Mouse (Mus musculus): Measurements from ENCODE around the gene Tbk1. TPM values are rescaled to one million over a fixed set of nuclear protein-coding genes. Genes with fewer than 3 reads are reported as not detected.

The Tbk1 gene
- polyA plus RNA-seq, 1 experiment from 2014 or later = 32.6 TPM

DNA sequence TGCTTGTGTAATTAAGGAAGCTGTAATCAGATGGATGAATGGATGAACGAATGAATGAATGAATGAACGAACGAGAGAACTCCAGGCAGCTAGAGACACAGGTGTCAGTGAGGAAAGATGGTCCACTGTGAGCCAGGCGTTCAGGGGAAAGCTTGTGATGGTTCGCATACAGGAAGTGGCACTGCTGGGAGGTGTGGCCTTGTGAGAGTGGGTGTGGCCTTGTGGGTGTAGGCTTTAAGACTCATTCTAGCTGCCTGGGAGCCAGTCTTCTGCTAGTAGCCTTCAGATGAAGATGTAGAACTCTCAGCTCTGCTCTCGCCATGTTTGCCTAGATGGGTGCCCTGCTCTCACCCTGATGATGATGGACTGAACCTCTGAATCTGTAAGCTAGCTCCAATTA lies 59.5 kb downstream of the Tbk1 start:
- Histone ChIP-seq H3K27ac (replicated peaks) (no peak overlapping the region), H3K9me3 (replicated peaks) (no peaks in the 10 kb centered on the region), H3K27me3 (ENCODE audit: low read depth, poor library complexity, severe bottlenecking) (peaks cover 4% of the 10 kb centered on the region; the same call in 1 of the 2 replicates), H3K4me3 (no peak overlapping the region), H3K4me1 (peaks cover 4% of the 10 kb centered on the region; the same call in 1 of the 2 replicates), H3K36me3 (no peaks in the 10 kb centered on the region)
- 90% methylated on average over 6 of the region's 6 CpGs for WGBS
- DNase-seq (ENCODE audit: low spot score) = no peak

DNA sequence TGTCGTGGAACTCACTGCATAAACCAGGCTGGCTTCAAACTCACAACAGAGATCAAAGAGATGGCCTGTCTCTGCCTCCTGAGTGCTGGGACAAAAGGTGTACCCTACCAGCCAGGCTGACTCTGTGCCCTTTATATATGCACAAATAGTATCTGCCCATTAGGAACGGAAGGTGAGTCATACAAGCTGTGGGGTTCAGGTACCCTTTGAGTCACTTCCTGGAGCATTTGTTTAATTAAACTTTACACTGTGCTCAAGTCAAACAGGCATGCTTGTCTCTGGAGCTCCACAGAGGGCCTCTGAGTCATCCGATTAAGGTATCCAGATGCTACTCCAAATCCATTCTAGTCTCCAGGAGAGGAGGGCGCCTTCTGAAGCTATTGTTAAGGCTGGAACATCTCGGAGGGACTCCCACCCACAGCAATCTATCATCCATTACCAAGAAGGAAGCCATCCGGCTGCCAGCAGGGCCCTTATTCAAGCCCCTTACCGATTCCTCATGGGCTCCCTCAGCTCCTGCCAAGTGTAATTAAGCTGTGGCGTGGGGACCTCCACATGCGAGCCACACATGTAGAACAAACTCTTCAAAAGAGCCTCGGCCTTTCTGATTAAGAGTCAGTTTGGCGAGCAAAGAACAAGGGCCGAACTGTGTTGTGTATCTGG lies 65.5 kb downstream of the Tbk1 start:
- 41% methylated on average over 12 of the region's 12 CpGs for WGBS
- no peaks in the 10 kb centered on the region for H3K27me3 ChIP-seq (ENCODE audit: low read depth, poor library complexity, severe bottlenecking)
- no peaks in the 10 kb centered on the region for H3K36me3 ChIP-seq
- H3K4me1 ChIP-seq = peaks cover 13% of the 10 kb centered on the region
- no peak for DNase-seq (ENCODE audit: low spot score)
- H3K27ac ChIP-seq (replicated peaks) = peak overlapping the region; percentile 59; the same call in 1 of the 2 replicates
- H3K4me3 ChIP-seq = no peak overlapping the region
- H3K9me3 ChIP-seq (replicated peaks) = no peaks in the 10 kb centered on the region

DNA sequence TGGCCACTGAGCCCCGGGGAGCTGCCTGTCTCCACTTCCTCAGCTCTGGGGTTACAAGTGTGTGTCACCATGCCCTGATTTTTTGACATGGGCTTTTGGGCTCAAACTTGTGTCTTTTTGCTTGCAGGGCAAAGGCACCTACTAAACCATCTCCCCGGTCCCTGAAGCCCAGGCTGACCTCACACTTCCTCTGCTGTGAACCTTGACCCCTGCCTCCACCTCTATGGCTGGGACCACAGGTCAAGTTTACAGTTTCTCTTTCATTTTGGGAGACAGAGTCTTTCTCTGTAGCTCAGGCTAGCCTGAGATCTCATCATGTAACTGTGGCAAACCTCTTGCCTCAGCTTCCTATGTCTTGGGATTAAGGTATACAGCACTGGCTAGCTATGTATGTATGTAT lies 66.9 kb downstream of the Tbk1 start:
- 62% methylated on average over 2 of the region's 2 CpGs for WGBS
- DNase-seq (ENCODE audit: low spot score) = no peak
- Histone ChIP-seq H3K4me3 (no peak overlapping the region), H3K27me3 (ENCODE audit: low read depth, poor library complexity, severe bottlenecking) (no peaks in the 10 kb centered on the region; the same call in 1 of the 2 replicates), H3K9me3 (replicated peaks) (no peaks in the 10 kb centered on the region), H3K27ac (replicated peaks) (no peak overlapping the region), H3K36me3 (no peaks in the 10 kb centered on the region), H3K4me1 (peaks cover 18% of the 10 kb centered on the region)

DNA sequence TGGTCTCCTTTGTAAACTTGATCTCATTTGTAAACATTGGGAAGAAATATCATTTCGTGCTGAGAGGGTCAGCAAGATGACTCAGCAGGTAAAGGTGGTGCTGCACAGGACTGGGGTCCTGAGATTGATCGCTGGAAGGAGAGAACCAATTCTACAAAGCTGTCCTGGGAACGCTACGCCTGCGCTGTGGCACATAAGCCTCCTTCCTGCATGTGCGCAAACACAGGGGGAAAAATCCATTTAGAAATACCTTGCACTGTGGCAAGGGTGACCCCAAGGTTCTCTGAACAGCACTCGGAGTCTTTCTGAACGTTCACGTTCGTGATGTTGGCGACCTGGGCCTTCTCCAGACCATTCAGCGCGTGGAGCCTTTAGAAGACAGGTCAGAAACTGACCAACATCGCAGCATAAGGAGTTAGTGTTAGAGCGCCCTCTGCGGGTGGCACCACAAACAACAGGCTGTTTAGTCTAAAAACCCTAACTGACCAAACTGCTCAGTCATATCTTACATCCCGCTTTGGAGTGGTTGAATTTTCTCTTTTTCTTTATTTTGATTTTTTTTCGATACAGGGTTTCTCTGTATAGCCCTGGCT lies 70.5 kb downstream of the Tbk1 start:
- WGBS = 33% methylated on average over 18 of the region's 18 CpGs
- DNase-seq (ENCODE audit: low spot score) = peak; percentile 88
- no peaks in the 10 kb centered on the region for H3K36me3 ChIP-seq
- no peak overlapping the region for H3K4me3 ChIP-seq
- no peaks in the 10 kb centered on the region; the same call in 1 of the 2 replicates for H3K27me3 ChIP-seq (ENCODE audit: low read depth, poor library complexity, severe bottlenecking)
- H3K4me1 ChIP-seq = peaks cover 11% of the 10 kb centered on the region
- no peak overlapping the region for H3K27ac ChIP-seq (replicated peaks)
- no peaks in the 10 kb centered on the region for H3K9me3 ChIP-seq (replicated peaks)

DNA sequence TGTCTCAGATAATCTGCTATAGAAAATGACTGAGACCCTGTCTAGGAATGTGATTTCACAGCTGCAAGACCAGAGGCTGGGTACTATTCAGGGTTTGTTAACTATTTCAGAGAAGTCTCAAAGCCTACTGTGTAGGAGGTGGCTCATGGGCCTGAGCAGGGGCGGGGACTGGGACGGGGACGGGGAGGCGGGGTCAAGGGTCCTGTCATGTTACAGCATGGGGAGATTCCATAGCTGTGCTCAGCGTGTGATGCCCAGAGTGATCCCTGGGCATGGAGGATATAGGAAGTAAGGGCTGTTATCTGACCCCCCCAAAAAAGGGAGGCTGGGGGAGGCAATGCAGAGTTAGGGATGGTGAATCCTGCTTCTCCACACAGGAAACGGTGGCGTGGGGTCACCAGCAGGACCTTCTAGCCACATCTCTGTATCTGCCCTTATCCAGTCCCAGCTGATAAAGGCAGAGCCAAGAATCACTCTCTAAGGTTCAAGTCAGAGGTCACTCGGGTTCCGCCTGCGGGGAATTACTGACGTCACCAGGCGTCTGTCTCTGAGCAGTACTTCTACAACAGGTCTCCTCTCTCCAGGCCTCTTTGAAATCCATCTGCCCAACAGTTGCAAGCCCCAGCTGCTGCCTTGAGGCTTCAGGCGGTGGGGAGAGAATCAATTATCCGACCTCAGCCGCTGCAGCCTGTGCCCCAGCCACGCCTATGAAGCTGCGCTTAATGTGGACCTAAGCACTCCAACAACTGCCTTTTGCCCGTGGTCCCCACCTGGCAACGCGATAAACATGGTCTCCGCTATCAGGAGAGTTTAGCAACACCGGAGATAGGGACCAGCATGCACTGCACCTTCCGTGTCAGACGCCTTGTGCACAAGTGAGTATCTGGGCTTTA lies 76.6 kb downstream of the Tbk1 start:
- Histone ChIP-seq H3K36me3 (no peaks in the 10 kb centered on the region), H3K4me3 (0 out of 2 replicates have a peak overlapping the region, but pooled peaks have one; percentile 9), H3K9me3 (replicated peaks) (no peaks in the 10 kb centered on the region), H3K27ac (replicated peaks) (peak overlapping the region; percentile 60), H3K27me3 (ENCODE audit: low read depth, poor library complexity, severe bottlenecking) (no peaks in the 10 kb centered on the region), H3K4me1 (peaks cover 48% of the 10 kb centered on the region)
- 32% methylated on average over 24 of the region's 24 CpGs for WGBS
- peak; percentile 71 for DNase-seq (ENCODE audit: low spot score)

DNA sequence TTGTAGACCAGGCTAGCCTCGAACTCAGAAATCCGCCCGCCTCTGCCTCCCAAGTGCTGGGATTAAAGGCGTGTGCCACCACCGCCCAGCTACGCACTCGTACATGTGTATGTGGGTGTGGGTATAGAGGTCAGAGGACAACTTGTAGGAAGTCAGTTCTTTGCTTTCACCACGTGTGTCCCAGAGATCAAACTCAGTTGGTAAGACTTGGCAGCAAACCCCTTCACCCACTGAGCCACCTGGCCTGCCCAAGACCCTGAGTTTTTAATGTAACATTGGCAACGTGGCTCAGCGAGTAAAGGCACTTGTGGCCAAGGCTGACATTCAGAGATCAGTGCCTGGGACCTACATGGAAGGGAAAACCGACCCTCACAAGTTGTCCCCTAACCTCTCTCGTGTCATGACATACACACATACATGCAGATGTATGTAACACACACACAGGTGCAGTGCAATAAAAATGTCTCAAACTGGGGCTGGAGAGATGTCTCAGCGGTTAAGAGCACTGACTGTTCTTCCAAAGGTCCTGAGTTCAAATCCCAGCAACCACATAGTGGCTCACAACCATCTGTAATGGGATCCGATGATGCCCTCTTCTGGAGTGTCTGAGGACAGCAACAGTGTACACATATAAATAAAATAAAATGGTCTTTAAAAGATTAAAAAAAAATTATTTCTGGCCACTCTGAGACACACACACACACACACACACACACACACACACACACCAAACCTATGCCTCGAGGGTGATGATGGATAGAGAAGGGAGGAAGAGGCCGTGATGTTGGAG lies 78.6 kb downstream of the Tbk1 start:
- H3K27ac ChIP-seq (replicated peaks) = no peak overlapping the region
- 92% methylated on average over 16 of the region's 16 CpGs for WGBS
- DNase-seq (ENCODE audit: low spot score) = no peak
- no peak overlapping the region for H3K4me3 ChIP-seq
- H3K36me3 ChIP-seq = no peaks in the 10 kb centered on the region
- H3K4me1 ChIP-seq = peaks cover 51% of the 10 kb centered on the region
- H3K27me3 ChIP-seq (ENCODE audit: low read depth, poor library complexity, severe bottlenecking) = no peaks in the 10 kb centered on the region
- H3K9me3 ChIP-seq (replicated peaks) = no peaks in the 10 kb centered on the region

DNA sequence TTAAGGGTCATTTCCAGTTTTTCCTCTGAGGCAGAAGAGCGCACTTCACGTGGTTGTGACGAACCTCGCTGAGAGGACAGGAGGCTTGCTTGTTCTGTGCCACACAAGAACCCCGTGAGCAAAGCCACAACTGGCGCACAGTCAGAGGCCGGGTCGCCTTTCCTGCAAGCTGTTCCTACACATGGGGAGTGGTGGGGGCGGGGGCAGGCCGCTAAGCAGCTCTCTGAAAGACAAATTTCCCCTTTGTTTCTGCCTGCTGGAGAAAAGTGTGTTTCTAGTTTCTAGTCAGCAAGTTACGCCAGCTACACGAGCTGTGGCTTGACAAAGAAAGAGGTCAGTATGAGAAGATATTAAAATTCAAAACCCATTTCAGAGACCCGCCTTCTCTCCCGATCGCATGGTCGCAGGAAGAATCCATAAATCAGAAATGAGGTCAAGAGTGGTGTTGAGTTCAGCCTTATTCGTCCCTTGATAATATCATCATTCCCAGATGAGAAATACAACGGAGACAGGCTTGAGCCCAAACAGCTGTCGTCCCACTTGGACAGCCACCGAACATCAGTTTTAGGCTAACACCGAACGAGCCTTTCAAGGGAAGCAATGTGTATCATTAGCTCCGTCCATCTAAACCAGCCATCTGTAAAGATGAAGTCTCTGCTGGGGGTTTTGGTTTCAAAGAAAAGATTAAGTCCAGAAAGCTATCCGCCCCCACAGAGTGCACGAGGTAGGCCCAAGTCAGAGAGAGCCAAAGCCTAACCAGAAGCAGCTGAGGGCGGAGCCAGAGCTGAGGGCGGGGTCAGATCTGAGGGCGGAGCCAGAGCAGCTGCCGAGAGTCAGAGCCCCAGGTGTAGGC lies 79.6 kb downstream of the Tbk1 start:
- DNase-seq (ENCODE audit: low spot score) = peak; percentile 35
- Histone ChIP-seq H3K36me3 (no peaks in the 10 kb centered on the region), H3K9me3 (replicated peaks) (no peaks in the 10 kb centered on the region), H3K4me1 (peaks cover 51% of the 10 kb centered on the region), H3K27me3 (ENCODE audit: low read depth, poor library complexity, severe bottlenecking) (no peaks in the 10 kb centered on the region), H3K27ac (replicated peaks) (peak overlapping the region; percentile 24), H3K4me3 (no peak overlapping the region)
- 60% methylated on average over 29 of the region's 29 CpGs for WGBS

DNA sequence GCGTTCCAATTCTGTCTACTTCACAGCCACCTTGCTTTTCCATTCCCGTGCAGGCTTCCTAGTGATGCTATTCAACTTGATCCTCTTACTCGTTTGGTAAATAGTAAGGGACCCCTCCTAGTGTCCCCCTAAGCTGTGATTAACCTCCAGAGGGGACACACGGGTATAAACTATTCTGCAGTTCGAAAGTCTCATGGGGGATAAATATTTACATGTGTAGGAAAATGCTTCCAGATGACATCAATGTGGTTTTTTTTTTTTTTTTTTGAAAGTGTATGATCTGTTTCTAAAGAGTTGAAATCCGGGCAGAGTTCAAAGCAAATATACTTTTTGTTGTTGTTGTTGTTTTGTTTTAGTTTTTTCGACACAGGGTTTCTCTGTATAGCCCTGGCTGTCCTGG lies 80.7 kb downstream of the Tbk1 start:
- 60% methylated on average over 7 of the region's 7 CpGs for WGBS
- no peaks in the 10 kb centered on the region for H3K36me3 ChIP-seq
- peak overlapping the region; percentile 73 for H3K27ac ChIP-seq (replicated peaks)
- peaks cover 54% of the 10 kb centered on the region for H3K4me1 ChIP-seq
- peak overlapping the region; percentile 48; the same call in 1 of the 2 replicates for H3K4me3 ChIP-seq
- no peaks in the 10 kb centered on the region for H3K9me3 ChIP-seq (replicated peaks)
- DNase-seq (ENCODE audit: low spot score) = no peak
- no peaks in the 10 kb centered on the region for H3K27me3 ChIP-seq (ENCODE audit: low read depth, poor library complexity, severe bottlenecking)

DNA sequence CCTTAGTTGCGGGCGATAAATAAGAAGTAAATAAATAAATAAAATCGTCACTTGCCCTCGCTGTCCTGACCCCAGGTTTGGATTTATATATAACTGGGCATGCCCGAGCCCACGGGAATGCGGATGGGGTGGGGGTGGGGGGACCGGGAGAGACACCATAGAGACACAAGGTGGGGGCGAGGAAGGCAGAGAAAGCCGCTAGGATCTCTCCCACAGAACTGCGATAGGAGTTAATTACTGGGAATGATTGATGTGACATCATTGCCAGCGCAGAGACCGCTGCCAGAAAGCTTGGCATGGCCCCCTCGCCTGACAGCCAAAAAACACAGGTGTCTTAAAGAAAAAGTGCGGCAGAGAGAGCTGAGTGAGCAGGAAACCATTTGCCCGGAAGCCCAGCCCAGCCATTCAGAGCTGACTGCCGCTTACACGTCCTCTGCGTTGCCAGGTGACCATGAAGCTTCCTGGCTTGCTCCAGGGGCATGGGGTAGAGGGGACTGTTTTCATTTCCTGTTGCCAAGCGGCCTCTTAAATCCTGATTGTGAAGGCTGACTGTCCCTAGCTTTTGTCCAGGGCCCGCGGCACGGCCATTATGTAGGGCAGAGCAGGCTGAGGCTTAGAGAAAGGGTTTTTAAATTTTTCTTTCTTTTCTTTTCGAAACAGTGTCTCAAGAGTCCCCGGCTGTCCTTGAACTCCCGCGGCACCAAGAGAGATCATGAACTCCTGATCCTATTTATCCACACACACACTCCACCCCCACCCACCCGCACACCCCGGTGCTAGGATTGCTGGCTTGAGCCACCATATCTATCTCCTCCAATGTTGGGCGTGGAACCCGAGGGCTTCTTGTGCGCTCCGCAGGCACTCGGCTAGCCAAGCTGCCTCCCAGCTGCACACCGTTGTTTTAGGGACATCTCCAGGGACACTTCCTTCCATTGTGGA lies 81.3 kb downstream of the Tbk1 start:
- H3K4me1 ChIP-seq = peaks cover 48% of the 10 kb centered on the region

DNA sequence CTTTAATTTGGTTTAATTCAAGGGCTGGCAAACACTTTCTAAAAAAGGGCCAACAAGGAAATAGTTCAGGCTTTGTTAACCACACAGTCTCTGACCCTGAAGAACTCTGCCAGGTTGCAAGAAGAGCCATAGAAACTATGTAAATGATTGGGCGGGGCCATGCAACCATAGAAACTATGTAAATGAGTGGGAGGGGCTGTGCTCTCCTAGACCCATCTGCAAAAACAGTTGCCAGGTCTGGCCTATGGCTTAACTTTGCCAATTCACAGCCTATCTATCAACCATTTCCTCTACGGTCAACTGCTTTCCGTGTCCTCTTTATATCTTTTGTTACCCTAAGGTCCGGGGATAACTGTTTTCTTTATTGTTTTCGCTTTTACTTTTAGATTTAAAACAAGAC lies 85.4 kb downstream of the Tbk1 start:
- H3K9me3 ChIP-seq (replicated peaks) = no peaks in the 10 kb centered on the region
- H3K27ac ChIP-seq (replicated peaks) = no peak overlapping the region
- no peaks in the 10 kb centered on the region for H3K36me3 ChIP-seq
- no peak for DNase-seq (ENCODE audit: low spot score)
- peaks cover 25% of the 10 kb centered on the region for H3K4me1 ChIP-seq
- WGBS = 80% methylated on average over 5 of the region's 5 CpGs
- no peak overlapping the region for H3K4me3 ChIP-seq
- no peaks in the 10 kb centered on the region; the same call in 1 of the 2 replicates for H3K27me3 ChIP-seq (ENCODE audit: low read depth, poor library complexity, severe bottlenecking)

More for the DNA sequence above, 81.3 kb downstream of the Tbk1 start:
- DNase-seq (ENCODE audit: low spot score) = peak; percentile 73
- Histone ChIP-seq H3K4me3 (peak overlapping the region; percentile 48), H3K36me3 (no peaks in the 10 kb centered on the region), H3K9me3 (replicated peaks) (no peaks in the 10 kb centered on the region), H3K27ac (replicated peaks) (peak overlapping the region; percentile 73), H3K27me3 (ENCODE audit: low read depth, poor library complexity, severe bottlenecking) (no peaks in the 10 kb centered on the region)
- 33% methylated on average over 35 of the region's 35 CpGs for WGBS

DNA sequence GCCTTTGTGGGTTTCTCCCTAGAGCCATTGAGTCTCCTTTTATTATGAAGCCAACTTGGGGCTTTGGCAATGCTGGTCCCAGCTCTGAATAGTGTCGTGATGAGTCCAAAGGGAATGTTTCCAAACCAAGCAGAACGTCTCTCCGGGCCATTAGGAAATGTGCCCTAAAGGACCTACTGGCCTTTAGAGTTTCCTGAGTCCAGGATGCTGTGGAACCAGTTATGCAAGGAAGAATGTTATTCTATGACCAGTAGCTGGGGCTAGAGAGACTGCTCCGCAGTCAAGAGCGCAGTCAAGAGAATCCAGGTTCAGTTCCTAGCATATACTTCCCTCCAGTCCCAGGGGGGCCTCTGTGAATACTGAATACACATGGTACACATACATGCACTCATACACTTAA lies 86.6 kb downstream of the Tbk1 start:
- WGBS = 76% methylated on average over 5 of the region's 5 CpGs
- no peak overlapping the region for H3K4me3 ChIP-seq
- no peak for DNase-seq (ENCODE audit: low spot score)
- H3K27ac ChIP-seq (replicated peaks) = no peak overlapping the region
- no peaks in the 10 kb centered on the region for H3K36me3 ChIP-seq
- H3K27me3 ChIP-seq (ENCODE audit: low read depth, poor library complexity, severe bottlenecking) = no peaks in the 10 kb centered on the region; the same call in 1 of the 2 replicates
- peaks cover 14% of the 10 kb centered on the region for H3K4me1 ChIP-seq
- H3K9me3 ChIP-seq (replicated peaks) = no peaks in the 10 kb centered on the region
